Mouse (Mus musculus) intestine, embryonic 16.5 days (tissue): ENCODE results near the gene Pnma1. TPM values are rescaled to one million over a fixed set of nuclear protein-coding genes. Genes with fewer than 3 reads are reported as not detected.

Experiments used
- ATAC-seq: fragments of 200-750 bp; cut with Nextera tagmentation; 2 replicates; pipeline ENCODE4 v1.8.0; 2017; ENCODE audit warnings: moderate TSS enrichment, moderate library complexity
- H3K27ac ChIP-seq: fragments of 300-500 bp; sonication (generic); 2 replicates; pipeline ENCODE4 v1.5.1; 2014; ENCODE audit warnings: mild to moderate bottlenecking, low read length
- H3K27me3 ChIP-seq: fragments of 300-500 bp; sonication (generic); replicated peaks from 2 replicates; pipeline ENCODE4 v1.6.1; 2014; ENCODE audit warnings: low read length, control low read depth, mixed read lengths; ENCODE audit not compliant: control insufficient read depth, insufficient read depth
- H3K36me3 ChIP-seq: fragments of 300-500 bp; sonication (generic); 2 replicates; pipeline ENCODE4 v1.6.1; 2014; ENCODE audit warnings: low read length, control low read depth; ENCODE audit not compliant: control insufficient read depth, insufficient read depth
- H3K4me1 ChIP-seq: fragments of 300-500 bp; sonication (generic); 2 replicates; pipeline ENCODE4 v1.6.1; 2014; ENCODE audit warnings: low read length, control low read depth, mixed read lengths; ENCODE audit not compliant: control insufficient read depth, insufficient read depth
- H3K4me2 ChIP-seq: fragments of 300-500 bp; sonication (generic); 2 replicates; pipeline ENCODE4 v1.6.1; 2014; ENCODE audit warnings: low read depth, low read length, control low read depth
- H3K4me3 ChIP-seq: fragments of 300-500 bp; sonication (generic); 2 replicates; pipeline ENCODE4 v1.5.1; 2014; ENCODE audit warnings: mild to moderate bottlenecking, low read length
- H3K9ac ChIP-seq: fragments of 300-500 bp; sonication (generic); 2 replicates; pipeline ENCODE4 v1.6.1; 2014; ENCODE audit warnings: low read depth, low read length
- H3K9me3 ChIP-seq: fragments of 300-500 bp; sonication (generic); 2 replicates; pipeline ENCODE4 v1.6.1; 2016; ENCODE audit warnings: low read length, control low read depth; ENCODE audit not compliant: control insufficient read depth
- WGBS: fragments of 180-500 bp; shearing (Covaris S2); extraction: QIAGEN DNeasy Blood & Tissue Kit; methylation state at CpG from one replicate; pipeline ENCODE4 v1.1.7; 2014; 5-methylcytosine and 5-hydroxymethylcytosine counted together
- polyA plus RNA-seq: library from polyadenylated mRNA; unstranded; fragments of >200 nt; fragmentation: Nextera tagmentation; extraction: Ambion mirVana; gene quantifications from 2 replicates; pipeline ENCODE4 v1.2.1, GENCODE M21; 2015

Gene Pnma1
- 0.34 and 0.67 TPM in 2 replicates for polyA plus RNA-seq

DNA sequence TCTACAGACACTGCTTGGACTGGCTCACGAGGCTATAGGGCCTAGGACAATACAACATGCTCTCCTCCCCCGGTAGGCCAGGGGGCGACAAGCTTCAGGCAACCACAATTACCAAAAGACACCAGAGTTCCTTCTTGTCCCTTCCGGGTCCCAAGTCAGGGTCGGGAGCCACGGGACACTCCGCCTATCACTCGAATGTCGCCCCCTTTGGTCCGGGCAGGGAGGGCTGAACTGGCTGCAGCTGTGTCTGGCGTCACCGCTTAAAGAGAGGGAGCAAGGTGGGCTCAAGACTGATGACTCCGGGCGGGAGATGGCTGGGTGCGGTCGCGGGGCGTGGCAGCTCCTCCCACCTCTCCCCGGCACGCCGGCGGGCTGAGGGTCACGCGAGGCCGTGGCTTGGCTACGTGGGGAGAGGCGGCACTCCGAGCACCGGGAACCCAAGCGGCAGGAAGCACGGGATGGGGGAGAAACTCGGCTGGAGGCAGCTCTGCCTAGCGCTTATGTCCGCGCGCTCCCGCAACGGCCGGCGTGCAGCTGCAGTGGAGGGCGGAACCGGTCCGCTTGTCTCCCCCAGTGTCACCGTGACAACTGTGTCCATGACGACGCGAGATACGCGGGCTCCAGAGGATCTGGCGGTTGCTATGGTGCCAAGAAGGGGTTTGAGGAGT is at the start of gene Pnma1:
TSS of gene Pnma1 (minus strand) at position 536 of the 668 bp plus-strand sequence.
- no peaks in the 10 kb centered on the region for H3K36me3 ChIP-seq
- peak within 1 kb of the TSS; percentile 56 for H3K4me3 ChIP-seq
- H3K27me3 ChIP-seq, result no peaks in the 10 kb centered on the region
- H3K4me2 ChIP-seq, result peak within 1 kb of the TSS; percentile 87
- 1% methylated on average over 50 of the region's 50 CpGs for WGBS
- H3K27ac ChIP-seq, result no peak within 1 kb of the TSS; the same call in 1 of the 2 replicates
- H3K9ac ChIP-seq, result peak within 1 kb of the TSS; percentile 68
- no peaks in the 10 kb centered on the region for H3K9me3 ChIP-seq
- peaks cover 24% of the 10 kb centered on the region for H3K4me1 ChIP-seq
- peak; percentile 59 for ATAC-seq

DNA sequence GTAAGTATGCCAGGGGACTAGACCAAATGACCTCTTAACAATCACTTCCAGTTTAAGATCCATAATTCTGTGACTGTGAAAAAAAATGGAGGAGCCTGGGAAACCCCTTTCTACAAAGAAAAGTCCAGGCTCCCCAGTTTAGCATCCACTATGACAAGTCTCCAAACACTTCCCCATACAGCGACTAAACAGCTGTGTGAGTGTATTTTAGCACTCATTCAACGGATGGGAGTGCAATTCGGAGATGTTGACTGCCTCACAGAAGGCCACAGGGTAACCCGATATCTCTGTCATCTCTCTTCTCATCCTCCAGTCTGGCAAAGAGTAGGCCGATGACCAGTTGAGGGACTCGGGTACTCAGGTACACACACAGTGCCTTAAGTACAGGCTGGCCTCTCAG is 46.9 kb upstream of the Pnma1 start:
- H3K4me3 ChIP-seq, result no peak overlapping the region
- H3K9ac ChIP-seq, result no peak overlapping the region
- WGBS, result 57% methylated on average over 6 of the region's 6 CpGs
- H3K36me3 ChIP-seq, result no peaks in the 10 kb centered on the region
- H3K27ac ChIP-seq, result no peak overlapping the region
- H3K9me3 ChIP-seq, result no peaks in the 10 kb centered on the region
- H3K4me2 ChIP-seq, result no peak overlapping the region
- no peaks in the 10 kb centered on the region for H3K27me3 ChIP-seq
- ATAC-seq, result no peak
- peaks cover 38% of the 10 kb centered on the region for H3K4me1 ChIP-seq

DNA sequence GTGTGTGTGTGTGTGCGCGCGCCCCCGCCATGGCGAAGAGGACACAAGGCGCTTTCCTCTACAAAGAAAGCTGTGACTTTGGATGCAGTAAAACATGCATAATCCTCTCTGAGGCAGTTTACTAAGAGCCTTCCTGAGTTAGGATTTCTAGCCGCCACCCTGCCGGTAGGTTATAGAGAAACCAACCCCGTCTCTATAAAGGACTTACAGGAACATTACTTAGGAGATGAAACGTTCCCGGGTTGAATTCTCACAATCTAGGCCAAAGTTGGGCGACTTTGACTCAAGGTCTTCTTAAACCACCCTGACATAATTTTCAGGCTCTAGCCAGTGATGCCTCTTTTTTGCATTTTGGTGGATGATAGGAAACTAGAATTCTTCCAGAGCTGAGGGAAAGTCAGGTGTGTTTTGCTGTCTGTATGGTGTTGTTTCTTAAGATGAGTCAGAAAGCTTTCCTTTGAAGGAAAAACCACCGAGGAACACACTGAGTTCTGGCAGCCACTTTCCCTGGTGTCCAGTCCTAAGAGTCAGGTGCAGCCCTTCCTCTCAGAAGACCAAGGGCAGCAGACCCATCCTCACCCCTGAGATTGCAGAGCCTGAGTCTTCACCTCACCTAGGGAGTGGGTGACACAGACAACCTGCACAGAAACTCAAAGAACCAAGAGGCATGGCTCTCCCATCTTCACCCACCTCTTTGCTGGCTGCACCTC is 46.3 kb upstream of the Pnma1 start:
- Histone ChIP-seq H3K4me1 (peaks cover 44% of the 10 kb centered on the region), H3K9me3 (no peaks in the 10 kb centered on the region), H3K36me3 (no peaks in the 10 kb centered on the region), H3K9ac (peak overlapping the region; percentile 56), H3K4me2 (peak overlapping the region; percentile 96), H3K4me3 (peak overlapping the region; percentile 82), H3K27me3 (no peaks in the 10 kb centered on the region), H3K27ac (peak overlapping the region; percentile 99)
- WGBS, result 3% methylated on average over 13 of the region's 13 CpGs
- no peak for ATAC-seq

DNA sequence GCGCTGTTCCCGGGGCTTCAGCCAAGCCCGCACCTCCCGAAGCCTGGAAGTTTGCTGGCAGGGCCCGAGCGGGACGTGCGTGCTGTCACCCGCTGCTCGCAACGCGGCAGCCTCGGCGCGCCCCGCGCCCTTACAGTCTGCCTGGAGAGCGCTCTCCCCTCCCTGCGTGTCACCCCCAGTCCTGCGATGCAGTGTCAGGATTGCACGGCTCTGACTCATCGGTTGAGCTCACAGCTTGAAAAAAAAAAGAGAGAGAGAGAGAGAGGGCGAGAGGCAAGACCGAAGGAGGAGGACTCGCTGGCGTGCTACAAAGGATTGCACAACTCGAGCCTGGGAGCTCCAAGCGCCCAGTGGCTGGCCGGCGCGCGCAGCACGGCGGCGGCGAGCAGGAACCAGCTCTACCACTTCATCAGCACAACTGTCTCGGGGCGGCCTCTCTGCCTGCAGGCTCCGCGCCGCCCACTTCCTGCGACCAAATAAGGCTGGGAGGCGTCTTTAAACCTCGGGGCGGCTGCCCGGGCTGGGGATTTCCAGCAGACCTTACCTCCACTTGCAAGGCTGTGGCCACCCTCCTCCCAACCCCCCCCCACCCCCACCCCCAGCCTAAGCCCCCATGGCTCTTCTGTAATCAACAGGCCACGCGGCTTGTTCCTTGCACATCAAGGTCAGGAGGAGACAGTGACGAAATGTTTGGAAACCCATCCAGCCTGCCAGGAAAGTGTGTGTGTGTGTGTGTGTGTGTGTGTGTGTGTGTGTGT is 45.5 kb upstream of the Pnma1 start:
- peak overlapping the region; percentile 82 for H3K4me3 ChIP-seq
- ATAC-seq, result peak; percentile 92
- WGBS, result under 1% methylated on average over 49 of the region's 49 CpGs
- no peaks in the 10 kb centered on the region for H3K27me3 ChIP-seq
- H3K4me2 ChIP-seq, result peak overlapping the region; percentile 96
- no peaks in the 10 kb centered on the region for H3K9me3 ChIP-seq
- H3K27ac ChIP-seq, result peak overlapping the region; percentile 99
- H3K36me3 ChIP-seq, result no peaks in the 10 kb centered on the region
- peaks cover 51% of the 10 kb centered on the region for H3K4me1 ChIP-seq
- peak overlapping the region; percentile 95 for H3K9ac ChIP-seq

DNA sequence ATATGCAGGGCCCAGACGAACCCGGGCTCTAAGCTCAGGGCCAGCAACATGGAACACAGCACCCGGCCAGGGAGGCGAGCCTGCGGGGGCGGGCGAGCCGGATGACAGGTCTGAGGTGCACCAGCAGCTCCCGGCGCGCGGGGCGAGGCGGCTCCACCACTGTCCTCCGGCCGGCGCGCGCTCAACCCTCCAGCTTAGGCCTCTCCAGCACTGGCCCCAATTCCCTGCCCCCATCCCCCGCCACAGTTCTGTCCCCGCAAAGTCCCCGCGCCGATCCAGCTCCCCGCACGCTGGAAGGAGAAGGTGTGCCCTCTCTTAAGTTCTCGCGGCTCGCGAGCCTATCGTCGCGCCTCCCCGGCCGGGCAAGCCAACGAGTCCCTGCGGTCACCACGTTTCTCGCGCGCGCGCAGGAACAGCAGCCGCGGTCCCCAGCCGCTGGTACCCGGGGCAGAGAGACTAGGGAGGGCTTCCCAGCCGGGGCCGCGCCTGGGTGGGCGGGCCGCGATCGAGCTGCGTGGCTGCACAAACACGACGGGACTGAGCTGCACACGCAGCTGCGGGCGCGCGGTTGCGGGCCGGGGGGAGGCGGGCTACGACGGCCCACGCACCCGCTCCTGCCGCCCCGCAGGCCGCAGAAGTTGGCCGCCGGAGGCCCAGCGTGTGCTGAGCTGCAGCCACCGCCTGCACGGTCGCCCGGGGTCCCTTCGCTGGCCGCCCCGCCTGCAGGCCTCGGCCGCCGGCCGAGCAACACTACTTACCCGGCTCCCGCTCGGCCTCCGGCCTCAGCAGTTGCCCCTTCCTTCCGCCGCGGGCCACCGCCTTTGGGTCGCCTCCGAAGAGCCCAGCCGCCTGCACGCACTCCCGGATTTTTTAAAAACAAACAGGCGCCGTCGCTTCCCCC is 44.7 kb upstream of the Pnma1 start:
- Histone ChIP-seq H3K27me3 (no peaks in the 10 kb centered on the region), H3K27ac (peak overlapping the region; percentile 99), H3K36me3 (no peaks in the 10 kb centered on the region), H3K4me3 (peak overlapping the region; percentile 82), H3K4me2 (peak overlapping the region; percentile 96), H3K4me1 (peaks cover 60% of the 10 kb centered on the region), H3K9me3 (no peaks in the 10 kb centered on the region), H3K9ac (peak overlapping the region; percentile 95)
- under 1% methylated on average over 78 of the region's 102 CpGs for WGBS
- peak; percentile 23 for ATAC-seq

DNA sequence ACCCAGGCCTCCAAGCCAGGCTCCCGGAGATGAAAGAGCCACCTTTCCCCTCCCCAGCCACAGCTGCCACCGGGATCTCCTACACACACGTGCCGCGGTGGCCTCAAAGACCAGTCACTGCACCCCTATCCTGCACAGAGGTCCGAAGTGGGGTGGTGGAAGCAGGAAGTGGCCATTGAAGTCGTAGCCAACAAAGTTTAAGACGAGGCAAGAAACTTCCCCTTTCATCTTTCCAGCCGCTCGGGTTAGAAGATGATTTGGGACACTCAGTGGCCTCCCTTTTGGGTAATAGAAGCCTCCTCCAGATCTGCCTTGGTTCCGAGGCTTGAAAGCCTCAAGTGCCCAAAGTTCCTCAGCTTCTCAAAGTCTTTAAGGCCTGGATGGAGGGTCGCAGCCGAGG is 44.0 kb upstream of the Pnma1 start:
- Histone ChIP-seq H3K4me2 (peak overlapping the region; percentile 96), H3K4me1 (peaks cover 61% of the 10 kb centered on the region)

DNA sequence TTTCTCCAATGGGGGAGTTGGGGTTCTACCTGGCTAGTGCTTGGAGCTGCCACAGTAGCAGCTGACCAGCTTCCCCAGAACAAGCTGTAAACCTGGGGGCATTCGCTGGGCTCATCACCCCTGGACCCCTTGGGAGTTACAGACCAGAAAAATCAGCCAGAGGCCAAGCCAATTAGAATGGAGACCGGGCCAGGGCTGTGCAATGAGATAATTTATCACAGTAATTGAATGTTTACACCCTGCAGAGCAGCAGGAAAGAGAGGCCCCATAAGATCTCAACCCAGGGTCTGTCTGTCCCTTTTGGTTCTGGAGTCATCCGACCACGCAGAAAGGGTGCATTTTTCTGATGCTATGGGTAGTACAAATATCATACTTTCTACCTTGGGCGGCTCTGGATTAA is 43.5 kb upstream of the Pnma1 start:
- Histone ChIP-seq H3K9ac (peak overlapping the region; percentile 95; the same call in 1 of the 2 replicates), H3K4me3 (peak overlapping the region; percentile 82), H3K4me1 (peaks cover 66% of the 10 kb centered on the region), H3K9me3 (no peaks in the 10 kb centered on the region), H3K27me3 (no peaks in the 10 kb centered on the region), H3K36me3 (peaks cover under 1% of the 10 kb centered on the region), H3K4me2 (peak overlapping the region; percentile 96), H3K27ac (no peak overlapping the region)
- 27% methylated on average over 5 of the region's 5 CpGs for WGBS
- no peak for ATAC-seq

More for the DNA sequence above, 44.0 kb upstream of the Pnma1 start:
- Histone ChIP-seq H3K36me3 (no peaks in the 10 kb centered on the region), H3K9me3 (no peaks in the 10 kb centered on the region), H3K4me3 (peak overlapping the region; percentile 82), H3K27me3 (no peaks in the 10 kb centered on the region), H3K9ac (peak overlapping the region; percentile 95), H3K27ac (peak overlapping the region; percentile 99)
- ATAC-seq, result no peak
- WGBS, result 5% methylated on average over 13 of the region's 13 CpGs

DNA sequence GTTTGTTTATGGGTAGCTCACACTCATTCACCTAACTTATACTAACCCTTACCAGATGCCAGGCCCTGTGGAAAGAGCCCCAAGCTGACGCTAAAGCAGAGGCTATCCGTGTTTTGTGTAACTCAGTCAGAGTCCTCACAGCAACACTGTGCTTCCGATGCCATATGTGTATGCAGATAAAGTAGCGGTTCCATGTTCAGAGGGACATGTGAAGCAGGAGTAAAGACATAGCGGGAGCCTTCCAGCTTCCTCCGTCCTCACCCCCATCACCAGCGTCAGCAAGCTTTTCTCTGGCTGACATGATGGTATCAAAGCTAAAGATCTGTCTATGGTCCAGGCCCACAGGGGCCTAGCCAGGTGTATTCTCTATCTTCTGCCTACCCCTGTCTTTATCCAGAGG is 42.9 kb upstream of the Pnma1 start:
- ATAC-seq, result no peak
- WGBS, result 74% methylated on average over 7 of the region's 7 CpGs
- no peak overlapping the region for H3K9ac ChIP-seq
- H3K4me2 ChIP-seq, result no peak overlapping the region
- H3K27me3 ChIP-seq, result no peaks in the 10 kb centered on the region
- H3K4me1 ChIP-seq, result peaks cover 70% of the 10 kb centered on the region
- no peak overlapping the region for H3K27ac ChIP-seq
- peaks cover 6% of the 10 kb centered on the region for H3K36me3 ChIP-seq
- H3K9me3 ChIP-seq, result no peaks in the 10 kb centered on the region
- no peak overlapping the region for H3K4me3 ChIP-seq
